Mouse (Mus musculus): ENCODE data around the gene Olfr1121. TPM values are rescaled to one million over a fixed set of nuclear protein-coding genes. Genes with fewer than 3 reads are reported as not detected.
"Not testable (repeated sequence)": the region's sequence is repeated elsewhere in the genome, so short reads cannot be mapped to it uniquely, and the experiment has no call there.

The Olfr1121 gene
- not detected for total RNA-seq (2022)

DNA sequence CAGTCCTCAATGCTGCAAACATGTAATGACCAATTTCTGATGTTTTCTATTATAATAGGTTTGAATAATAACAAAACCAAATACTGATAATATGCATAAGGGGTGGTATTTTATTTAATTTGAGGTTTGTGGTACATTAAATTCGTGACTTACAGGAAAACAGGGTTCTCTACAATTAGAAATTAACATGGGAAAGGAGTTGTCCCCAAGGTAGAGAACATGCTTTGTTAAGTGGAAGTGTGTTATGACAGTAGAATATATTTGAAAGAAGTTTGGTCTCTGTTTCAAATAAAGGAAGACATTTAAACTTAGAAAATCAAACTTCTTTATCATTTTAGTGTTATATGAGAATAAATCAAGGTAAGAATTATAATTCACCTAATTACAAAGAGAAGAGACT is at the start of gene Olfr1121:
Gene Olfr1121 (plus strand): TSS at position 301 of the 400 bp plus-strand sequence.
- no peak for DNase-seq (ENCODE audit: low spot score in 2 of 2)

DNA sequence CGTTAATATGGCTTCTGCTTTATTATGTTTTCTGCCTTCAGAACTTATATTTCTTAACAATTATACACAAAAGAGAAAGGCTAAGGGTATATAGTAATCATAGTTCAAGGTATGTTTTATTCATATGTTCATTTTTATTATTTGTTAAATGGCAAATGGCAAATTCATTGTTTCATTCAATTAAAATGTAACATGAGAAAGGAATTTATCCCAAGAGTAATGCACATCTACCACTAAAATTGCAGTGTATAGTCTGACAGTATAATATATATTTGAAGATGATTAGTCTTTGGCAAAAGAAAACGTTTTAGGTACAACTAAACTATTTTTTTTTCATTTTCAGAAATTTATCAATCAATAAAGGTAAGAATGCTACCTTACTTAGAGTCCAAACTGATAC is 15.2 kb upstream of the Olfr1121 start, which contains the start of gene Olfr1120:
Gene Olfr1120 (plus strand): TSS at position 301 of the 400 bp plus-strand sequence.
- DNase-seq (ENCODE audit: low spot score in 2 of 2) = no peak

DNA sequence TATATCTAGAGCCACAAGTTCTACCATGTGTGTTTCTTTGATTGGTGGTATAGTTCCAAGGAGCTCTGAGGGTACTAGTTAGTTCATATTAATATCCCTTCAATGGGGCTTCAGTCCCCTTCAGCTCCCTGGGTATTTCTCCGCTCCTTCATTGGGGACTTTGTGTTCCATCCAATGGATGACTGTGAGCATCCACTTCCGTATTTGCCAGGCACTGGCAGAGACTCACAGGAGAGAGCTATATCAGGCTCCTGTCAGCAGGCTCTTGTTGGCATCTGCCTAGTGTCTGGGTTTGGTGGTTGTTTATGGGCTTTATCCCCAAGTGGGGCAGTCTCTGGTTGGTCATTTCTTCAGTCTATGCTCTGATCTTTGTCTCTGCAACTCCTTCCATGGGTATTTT is 9.6 kb upstream of the Olfr1121 start:
- DNase-seq (ENCODE audit: low spot score in 2 of 2) = not testable (repeated sequence)

DNA sequence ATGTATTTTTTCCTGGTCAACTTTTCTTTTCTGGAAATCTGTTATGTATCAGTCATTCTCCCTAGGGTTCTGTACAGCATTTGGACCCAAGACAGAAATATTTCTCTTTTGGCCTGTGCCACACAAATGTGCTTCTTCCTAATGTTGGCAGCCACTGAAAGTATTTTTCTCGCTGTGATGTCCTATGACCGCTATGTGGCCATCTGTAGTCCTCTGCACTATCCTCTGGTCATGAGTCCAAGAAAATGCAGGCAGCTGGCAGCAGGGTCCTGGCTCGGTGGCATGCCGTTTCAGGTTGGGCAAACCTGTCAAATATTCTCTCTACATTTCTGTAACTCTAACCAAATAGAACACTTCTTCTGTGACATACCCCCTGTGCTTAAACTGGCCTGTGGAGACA is 2.0 kb downstream of the Olfr1121 start:
- no peak for DNase-seq (ENCODE audit: low spot score in 2 of 2)

DNA sequence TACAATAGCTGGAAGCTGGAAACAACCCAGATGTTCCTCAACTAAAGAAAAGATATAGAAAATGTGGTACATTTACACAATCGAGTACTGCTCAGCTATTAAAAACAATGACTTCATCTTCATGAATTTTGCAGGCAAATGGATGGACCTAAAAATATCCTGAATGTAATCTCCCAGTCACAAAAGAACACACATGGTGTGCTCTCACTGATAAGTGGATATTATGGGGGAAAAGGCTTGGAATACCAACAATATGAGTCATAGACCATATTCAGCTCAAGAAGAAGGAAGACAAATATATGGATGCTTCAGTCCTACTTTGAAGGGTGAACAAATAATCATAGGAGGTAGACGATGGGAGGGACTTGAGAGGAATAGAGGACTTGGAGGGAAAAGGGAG is 14.2 kb downstream of the Olfr1121 start:
- DNase-seq (ENCODE audit: low spot score in 2 of 2) = no peak

DNA sequence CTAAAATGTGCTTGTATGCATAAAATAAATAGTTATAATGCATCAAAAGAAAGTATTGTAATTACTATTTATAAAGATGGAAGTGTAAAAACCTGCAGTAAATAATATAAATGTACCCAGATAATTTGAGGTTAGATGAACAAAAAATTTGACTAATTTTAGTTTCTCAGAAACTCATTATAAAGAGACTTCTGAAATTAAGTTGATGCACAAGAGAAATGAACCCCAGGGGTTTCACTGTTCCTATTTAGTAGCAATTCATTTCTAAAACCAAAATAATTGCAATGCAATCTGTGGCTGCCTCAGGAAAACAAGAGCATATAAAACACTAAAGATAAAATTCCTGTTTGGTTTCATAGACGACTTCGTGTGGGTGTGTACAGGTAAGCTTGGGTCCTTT is 15.9 kb downstream of the Olfr1121 start, which contains the start of gene Olfr1122:
Gene Olfr1122 (plus strand): TSS at position 301 of the 400 bp plus-strand sequence.
- DNase-seq (ENCODE audit: low spot score in 2 of 2) = no peak

DNA sequence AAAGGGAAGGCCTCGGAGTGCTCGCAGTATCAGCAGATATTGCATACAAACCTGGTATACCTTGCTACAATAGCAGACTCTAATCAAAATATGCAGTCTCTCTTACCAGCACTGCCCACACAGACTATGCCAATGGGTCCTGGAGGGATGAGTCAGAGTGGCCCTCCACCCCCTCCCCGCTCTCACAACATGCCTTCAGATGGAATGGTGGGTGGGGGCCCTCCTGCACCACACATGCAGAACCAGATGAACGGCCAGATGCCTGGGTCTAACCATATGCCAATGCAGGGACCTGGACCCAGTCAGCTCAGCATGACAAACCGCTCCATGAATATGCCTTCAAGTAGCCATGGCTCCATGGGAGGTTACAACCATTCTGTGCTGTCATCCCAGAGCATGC is 23.9 kb downstream of the Olfr1121 start:
- DNase-seq (ENCODE audit: low spot score in 2 of 2) = not testable (repeated sequence)

DNA sequence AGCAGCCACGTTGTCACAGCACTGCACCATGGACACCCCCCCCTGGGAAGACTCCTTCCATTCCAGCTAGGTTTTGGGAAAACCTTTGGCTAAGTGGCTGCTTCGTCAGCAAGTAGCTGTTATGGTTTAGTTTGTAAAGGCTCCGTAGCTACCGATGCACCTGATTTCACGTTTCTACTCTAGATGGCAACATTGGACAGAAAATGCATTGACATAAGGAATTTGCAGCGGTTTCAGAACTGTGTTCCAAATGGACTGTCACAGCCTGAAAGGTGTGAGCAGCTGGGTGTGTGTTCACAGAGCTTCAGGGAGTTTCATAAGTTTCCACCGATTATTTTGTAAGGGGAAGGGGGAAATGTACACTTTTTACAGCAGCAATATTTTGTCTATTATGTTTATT is 25.0 kb downstream of the Olfr1121 start:
- DNase-seq (ENCODE audit: low spot score in 2 of 2) = not testable (repeated sequence)

DNA sequence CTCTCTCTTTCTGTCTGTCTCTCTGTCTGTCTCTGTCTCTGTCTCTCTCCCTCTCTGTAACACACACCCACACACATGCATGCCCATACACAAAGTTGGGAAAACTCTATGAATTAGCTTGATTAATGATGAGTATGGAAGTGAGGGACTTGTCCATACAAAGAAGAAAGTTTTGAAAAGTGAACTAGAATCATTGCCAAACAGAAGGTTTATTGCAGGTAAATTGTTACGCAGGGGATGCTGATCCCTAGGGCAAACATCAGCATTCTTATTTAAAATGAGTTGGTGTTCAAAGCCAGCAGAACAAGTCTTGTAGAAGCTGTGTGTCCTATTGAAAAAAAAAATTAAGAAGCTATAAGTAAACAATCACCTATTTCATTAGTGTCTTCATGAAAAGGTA is 46.6 kb downstream of the Olfr1121 start, which contains the start of gene Olfr1123:
Gene Olfr1123 (plus strand): TSS at position 301 of the 400 bp plus-strand sequence.
- DNase-seq (ENCODE audit: low spot score in 2 of 2) = no peak

Other genes with a start within 250 kb of the Olfr1121 start
- not detected for gene Olfr1110, start 229.6 kb upstream of the Olfr1121 start, total RNA-seq (2022)
- not detected for gene Olfr1111, start 217.3 kb upstream of the Olfr1121 start, total RNA-seq (2022)
- gene Olfr1112, start 182.1 kb upstream of the Olfr1121 start, total RNA-seq (2022) = not detected
- gene Olfr1113, start 160.9 kb upstream of the Olfr1121 start, total RNA-seq (2022) = not detected
- gene Olfr1115, start 121.9 kb upstream of the Olfr1121 start, total RNA-seq (2022) = not detected
- gene Olfr1116, start 102.4 kb upstream of the Olfr1121 start, total RNA-seq (2022) = not detected
- not detected for gene Olfr1118, start 62.3 kb upstream of the Olfr1121 start, total RNA-seq (2022)
- not detected for gene Olfr1120, start 15.1 kb upstream of the Olfr1121 start, total RNA-seq (2022)
- under 1 TPM in 1 of 4 experiments, not detected in 3; 0.09 TPM for gene Olfr1122, start 16.0 kb downstream of the Olfr1121 start, total RNA-seq (2022)
- not detected for gene Olfr1123, start 46.7 kb downstream of the Olfr1121 start, total RNA-seq (2022)
- not detected for gene Olfr1124, start 60.4 kb downstream of the Olfr1121 start, total RNA-seq (2022)
- gene Olfr1126, start 84.1 kb downstream of the Olfr1121 start, total RNA-seq (2022) = not detected
- not detected for gene Pramel7, start 127.2 kb downstream of the Olfr1121 start, total RNA-seq (2022)
- gene Pramel6, start 136.7 kb downstream of the Olfr1121 start, total RNA-seq (2022) = not detected
- not detected for gene Olfr153, start 161.9 kb downstream of the Olfr1121 start, total RNA-seq (2022)
- not detected for gene Olfr1128, start 175.6 kb downstream of the Olfr1121 start, total RNA-seq (2022)
- gene Olfr1129, start 204.0 kb downstream of the Olfr1121 start, total RNA-seq (2022) = not detected
- gene Olfr1130, start 236.3 kb downstream of the Olfr1121 start, total RNA-seq (2022) = not detected

Measured in left cerebral cortex, adult 8-10 months (tissue).